Mouse (Mus musculus) ES-CJ7 (cell line): ENCODE data around the gene B230118H07Rik.
A peak's percentile ranks its signal among the peaks of the same experiment; 100 is the strongest.

Experiments used
- DNase-seq: peaks from one replicate; pipeline ENCODE4 v3.0.0; 2011; ENCODE audit warnings: low read depth, low spot score

B230118H07Rik gene

DNA sequence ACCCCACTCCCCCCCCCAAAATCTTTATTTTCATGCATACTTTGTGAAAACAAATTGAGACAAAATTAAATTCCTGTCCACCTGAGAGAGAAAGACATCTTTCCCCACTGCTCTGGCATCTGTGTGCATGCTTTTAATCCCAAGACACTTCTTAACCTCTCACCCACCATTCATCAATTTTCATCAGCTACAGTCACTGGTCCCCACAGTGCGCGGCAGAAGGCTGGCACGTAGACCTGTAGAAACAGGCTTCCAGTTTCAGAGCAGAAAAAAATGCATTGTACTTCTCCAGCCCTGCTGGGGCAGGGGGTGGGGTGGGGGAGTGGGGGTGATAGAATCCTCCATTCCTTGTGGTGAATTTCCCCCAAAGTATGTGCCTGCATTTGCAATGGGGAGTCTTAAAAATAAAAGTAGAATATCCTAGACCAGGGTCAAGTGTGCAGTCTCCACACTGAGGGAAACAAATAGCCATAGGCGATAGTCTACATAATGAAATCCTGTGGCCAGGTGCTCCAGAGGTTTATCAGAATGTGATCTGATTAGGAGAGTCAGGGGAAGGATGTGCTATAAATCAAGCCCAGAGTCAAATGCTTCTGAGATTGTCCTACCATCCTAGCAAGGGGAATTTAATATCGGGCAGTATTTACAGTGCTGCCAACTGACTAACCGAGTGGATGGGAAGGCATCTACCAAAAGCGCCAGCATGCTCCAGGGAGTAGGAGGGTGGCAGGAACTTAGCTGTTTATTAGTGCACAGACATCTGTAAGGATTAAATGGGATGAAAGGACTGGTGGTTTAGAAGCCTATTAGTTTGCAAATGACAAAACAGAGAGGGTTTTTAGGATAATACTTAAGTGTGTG, 10.1 kb downstream of the B230118H07Rik start:
- DNase-seq, result no peak

- DNase-seq, result peak; percentile 94
Measured at GRCm38 (mm10) chr2:101628297-101629236, 20.8 kb downstream of the B230118H07Rik start.

GRCm38 (mm10) chr2:101627227-101627626, 22.1 kb downstream of the B230118H07Rik start:
- no peak for DNase-seq

- DNase-seq, result no peak
Measured at GRCm38 (mm10) chr2:101624526-101624925, 24.8 kb downstream of the B230118H07Rik start, which contains the start of gene Rag2. Gene Rag2, plus strand, starts transcription at chr2:101624718.

GRCm38 (mm10) chr2:101624011-101624410, 25.3 kb downstream of the B230118H07Rik start:
- no peak for DNase-seq

- no peak for DNase-seq
Measured at GRCm38 (mm10) chr2:101623042-101623441, 26.3 kb downstream of the B230118H07Rik start.

- no peak for DNase-seq
Measured at GRCm38 (mm10) chr2:101621611-101622010, 27.7 kb downstream of the B230118H07Rik start.

GRCm38 (mm10) chr2:101620899-101621298, 28.4 kb downstream of the B230118H07Rik start:
- no peak for DNase-seq

GRCm38 (mm10) chr2:101618373-101618772, 31.0 kb downstream of the B230118H07Rik start:
- DNase-seq, result no peak

DNA sequence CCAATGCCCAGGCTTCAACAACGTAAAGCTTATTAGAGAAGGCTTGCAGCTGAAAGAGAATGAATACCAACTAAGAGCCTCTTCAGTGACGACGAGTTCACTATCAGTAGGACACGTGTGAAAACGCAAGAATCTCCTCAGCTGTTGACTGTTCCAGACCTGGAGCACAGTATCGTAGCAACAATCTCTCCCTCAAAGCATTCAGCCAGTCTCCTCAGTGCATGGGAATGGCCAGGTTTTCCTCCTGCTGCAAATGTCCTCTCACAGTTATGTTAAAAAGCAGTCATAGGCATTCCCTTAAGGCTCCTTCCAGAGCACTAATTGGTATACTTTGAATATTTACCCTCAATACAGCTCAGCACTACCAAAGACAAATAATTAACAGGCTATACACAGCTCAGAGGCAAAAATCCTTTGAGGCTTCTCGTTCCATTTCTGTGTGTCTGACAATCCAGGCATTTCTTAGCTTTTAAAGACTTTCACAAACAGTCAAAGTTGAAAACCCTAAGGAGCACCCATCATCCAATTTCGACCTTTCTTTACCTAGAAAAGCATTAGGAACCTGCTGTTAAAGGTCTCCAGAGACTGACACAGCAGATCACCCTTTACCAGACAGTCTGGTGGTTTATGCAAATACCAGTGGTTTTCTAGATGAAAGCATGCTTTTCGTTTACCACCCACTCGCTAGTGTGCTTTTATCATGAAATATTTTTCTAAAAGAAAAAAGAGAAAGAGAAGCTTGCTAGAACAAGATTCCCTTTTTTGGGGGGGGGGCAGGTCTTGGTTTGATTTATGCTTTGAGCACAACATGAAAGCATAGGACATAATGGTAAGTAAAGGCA, 33.6 kb downstream of the B230118H07Rik start:
- no peak for DNase-seq

DNA sequence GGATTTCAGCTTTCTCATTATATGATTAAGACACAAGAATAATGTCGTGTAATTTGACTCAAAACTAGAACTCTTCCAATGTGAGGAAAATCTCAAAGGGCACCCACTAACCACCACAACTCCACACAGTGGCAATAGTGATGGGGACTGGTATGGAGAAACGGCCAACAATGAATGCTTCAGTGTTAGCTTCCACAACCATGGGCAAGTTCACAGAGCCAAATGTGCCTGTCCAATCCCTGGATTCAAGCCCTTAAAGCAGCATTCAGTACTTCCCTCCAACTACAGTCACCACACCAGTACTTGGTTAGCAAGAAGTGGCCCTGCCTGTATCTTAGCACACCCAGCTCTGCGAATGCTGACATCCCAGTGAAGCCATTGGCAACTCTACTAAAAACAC, 38.5 kb downstream of the B230118H07Rik start:
- no peak for DNase-seq

- no peak for DNase-seq
Measured at GRCm38 (mm10) chr2:101608232-101608894, 41.0 kb downstream of the B230118H07Rik start.

DNA sequence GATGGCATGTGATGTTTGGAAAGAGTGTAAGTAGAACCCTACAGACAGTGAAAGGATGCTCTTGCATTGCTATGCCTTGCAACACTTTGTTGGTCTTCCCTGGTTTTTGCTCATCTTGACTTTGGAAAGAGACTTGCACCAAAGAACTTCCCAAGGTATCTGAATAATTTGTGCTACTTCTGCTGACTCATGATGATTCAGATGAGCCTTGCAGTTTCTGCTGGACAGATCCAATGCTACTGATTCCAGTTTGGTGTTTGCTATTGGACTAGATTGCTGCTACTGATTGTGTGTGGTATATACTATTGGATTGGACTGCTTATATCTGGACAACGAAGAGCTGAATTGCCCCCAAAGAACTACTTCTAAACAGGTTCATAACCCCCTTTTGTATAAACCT, 46.2 kb downstream of the B230118H07Rik start:
- peak; percentile 39 for DNase-seq

DNA sequence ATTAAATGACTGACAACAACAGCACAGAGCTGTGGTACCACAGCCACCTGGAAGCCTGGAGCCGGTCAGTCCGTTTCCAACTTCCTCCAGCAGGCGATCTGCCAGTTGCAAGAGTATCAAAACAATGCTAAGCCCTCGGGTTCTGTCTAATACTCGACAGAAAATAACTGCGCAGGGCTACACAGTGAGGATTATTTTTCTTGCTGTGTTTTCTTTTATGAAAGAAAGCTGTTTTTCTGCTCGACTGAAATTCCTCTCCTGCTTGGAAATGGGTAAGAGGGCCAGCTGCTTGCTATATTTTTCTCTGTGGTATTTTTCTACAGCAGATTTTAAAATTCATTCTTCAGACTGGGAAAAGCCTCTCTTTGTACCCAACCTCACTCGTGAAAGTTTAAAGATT, 48.6 kb downstream of the B230118H07Rik start:
- DNase-seq, result no peak

DNA sequence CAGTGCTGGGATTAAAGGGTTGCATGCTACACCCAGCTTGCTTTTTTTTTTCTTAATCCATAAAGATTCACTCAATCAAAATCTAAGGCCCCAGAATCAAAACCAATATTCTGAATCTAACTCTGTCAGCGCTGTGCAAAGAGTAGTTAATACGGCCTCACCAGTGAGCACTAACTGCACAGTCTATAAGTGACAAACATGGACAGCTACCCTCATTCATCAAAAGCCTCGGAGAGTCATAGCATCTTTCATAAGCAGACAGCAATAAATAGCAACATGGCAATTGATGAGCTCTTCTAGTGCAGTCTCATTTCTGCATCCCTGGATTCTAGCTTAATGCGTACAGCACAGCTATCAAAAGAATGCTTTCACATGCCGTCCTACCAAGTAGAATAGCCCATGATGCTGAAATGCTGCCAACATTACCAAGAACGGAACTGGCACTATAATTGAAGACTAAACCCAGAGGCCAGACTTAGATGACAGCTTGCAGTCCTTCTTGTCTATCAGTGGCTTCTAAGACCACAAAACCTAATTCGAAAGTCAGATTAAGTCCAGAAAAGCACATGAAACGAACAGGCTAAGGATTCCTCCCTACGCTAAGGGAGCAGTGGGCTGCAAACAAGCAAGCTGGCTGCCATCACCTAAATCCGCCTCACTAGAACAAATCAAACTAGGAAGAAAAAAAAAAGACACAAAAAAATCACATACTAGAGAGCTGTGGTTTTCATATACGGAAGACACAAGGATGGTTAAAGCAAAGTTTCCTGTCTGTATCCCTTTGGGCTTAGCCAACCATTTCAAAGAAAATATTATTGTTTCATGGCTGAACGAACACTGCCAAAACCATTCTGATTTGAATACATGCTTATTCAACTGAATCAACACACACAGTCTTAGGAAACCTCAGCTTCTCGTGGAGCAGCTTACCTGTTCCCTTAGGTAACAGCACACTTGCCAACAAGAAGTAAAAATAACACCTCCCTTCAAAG, 50.8 kb downstream of the B230118H07Rik start:
- DNase-seq, result no peak

GRCm38 (mm10) chr2:101597186-101597585, 52.1 kb downstream of the B230118H07Rik start:
- DNase-seq, result no peak

DNA sequence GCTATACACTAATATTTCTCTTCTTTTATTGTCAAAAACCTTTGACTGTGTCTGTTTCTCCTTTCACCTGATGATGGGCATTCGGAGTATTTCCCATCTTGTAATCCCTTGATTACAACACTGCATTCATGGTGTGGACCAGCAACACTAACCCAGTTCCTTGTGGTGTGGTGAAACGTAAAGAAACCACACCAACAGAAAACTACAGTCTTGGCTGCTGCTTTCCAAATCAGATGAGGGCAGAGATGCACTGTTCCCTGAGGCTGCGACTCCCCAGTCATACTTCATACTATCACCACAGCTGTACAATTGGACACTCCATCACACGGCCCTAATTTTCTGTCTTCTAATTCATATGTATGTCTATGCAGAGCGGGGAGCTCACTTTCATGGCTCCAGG, 54.7 kb downstream of the B230118H07Rik start:
- no peak for DNase-seq

- DNase-seq, result no peak
Measured at GRCm38 (mm10) chr2:101592886-101593285, 56.4 kb downstream of the B230118H07Rik start.

DNA sequence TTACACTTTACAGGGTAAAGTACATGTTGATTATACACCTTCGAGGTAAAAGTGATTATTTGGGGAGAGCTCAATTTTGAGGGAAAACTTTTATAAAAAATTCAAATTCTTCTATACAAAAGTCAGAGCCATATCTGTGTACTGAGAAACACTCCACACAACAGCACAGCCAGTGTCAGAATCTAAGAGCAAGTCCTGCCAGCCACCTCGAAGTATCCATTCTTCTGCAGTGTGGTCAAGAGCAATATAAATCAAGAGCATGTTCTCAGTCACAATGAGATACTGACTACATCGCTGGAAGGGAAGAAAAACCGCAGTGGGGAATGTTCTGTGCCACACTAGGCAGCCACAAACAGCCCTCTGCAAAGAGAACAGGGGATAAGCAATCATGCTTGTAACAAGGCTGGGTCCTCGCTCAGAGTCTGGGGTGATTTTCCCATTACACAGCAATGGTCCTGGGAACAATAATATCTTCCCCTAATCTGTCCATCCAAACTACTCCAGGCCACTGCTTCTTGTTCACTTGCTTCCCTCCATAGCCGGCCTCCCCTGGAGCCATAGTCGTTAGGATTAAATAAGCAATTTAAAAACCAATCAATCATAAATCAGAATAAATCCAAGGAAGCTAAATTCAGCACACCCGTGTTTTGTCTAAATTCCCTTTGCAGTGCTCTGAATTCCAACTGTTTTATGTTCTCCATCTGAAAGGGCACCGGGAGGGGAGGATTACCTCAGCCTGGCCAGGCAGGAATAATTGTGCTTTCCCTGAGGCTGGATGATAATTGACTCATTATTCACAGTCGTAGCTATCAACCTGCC, 57.1 kb downstream of the B230118H07Rik start:
- no peak for DNase-seq
